Mouse (Mus musculus): ENCODE results near the gene Naif1.

The Naif1 gene

DNA sequence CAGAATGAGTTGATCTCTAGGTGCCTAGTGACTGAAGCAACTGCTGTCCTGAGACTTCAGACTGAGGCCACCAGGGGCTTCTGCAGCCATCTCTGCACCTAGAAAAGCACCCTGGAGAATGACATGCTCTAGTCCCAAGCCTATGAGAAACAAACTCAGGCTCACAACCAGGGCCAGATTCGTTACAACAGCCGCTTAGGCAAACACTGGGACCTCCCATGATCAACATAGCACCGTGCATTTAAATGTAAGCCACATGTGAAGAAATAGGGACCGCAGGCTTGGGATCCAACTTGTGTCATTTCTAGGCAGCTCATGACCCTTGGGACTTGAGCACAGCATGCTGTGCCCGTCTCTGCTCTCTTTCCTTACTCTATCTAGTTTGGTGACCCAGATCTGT is 22.5 kb upstream of the Naif1 start:
- no peak for DNase-seq (ENCODE audit: low read depth, low spot score)

GRCm38 (mm10) chr2:32428262-32428722 is 22.0 kb upstream of the Naif1 start:
- DNase-seq (ENCODE audit: low read depth, low spot score), result no peak

DNA sequence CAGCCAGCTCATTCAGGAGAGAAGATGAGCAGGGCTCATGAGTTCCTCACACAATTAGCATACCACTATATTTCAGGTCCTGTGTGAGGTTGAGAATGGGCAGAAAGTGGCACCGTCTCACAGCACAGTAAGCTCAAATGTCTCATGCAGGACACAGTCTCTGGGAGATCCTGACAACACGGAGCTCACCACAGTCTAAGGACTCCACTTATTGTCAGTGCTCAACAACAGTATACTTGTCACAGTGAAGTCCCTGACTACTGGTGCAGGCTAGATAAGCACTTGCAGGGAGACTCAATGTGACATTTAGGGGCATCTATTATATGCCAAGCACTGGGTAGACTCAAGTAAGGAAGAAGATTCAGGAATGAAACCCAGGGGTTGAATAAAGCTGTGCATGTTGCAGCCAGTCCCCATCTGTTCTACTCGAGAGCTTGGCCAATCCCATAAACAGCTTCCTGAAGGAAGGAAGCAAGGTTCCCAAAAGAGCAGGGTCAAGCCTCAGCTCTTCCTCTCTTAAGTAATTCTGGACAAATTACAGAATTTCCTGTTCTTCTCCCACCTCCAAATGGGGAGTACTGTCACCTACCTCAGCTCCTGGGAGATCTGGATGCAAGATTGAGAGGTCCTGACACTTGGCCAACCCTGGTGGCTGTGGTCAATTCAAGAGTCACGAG is 20.9 kb upstream of the Naif1 start:
- DNase-seq (ENCODE audit: low read depth, low spot score), result no peak

DNA sequence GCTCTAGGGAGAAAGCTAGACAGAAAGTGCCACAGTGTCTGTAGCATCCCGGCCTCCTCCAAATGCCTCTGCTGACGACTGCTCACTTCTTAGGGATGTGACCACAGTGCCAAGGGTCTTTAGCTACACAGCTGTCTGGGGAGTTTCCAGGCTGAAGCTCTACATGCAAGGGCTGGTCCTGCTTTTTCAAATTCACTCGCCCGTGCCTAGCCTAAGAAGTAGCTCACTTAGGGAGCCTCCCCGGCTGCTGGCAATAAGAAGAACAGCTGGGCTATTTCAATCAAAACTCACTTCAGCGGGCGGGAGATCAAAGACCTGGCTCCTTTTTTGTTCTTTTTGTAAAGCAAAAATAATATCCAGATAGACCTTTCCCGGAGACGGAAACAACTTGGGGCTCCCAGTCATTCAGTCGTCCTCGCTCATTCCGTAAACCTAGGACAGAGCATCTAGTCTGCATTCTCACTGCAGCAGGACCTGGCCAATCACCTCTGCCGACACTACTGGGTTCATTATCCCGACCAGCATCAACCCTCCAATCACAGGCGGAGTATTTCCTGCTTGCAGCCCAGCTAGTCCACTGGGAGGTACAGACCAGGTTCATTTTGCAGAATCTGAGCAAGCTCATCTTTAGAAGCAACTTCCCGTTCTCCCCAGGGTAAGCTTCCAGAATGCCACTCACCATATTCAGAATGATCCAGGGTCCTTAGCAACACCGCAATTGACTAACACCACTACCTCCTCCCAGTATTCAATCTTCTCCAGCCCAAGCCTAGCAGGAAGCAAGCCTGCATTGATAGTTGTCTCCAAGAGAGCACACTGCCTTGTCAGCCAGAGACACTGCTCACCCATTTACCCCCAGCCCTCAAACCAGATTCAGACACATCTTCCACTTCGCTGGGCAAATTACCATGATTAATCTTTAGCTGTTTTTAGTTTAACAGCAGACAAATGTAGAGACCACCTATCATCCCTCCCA is 19.3 kb upstream of the Naif1 start:
- DNase-seq (ENCODE audit: low read depth, low spot score), result peak; percentile 75

DNA sequence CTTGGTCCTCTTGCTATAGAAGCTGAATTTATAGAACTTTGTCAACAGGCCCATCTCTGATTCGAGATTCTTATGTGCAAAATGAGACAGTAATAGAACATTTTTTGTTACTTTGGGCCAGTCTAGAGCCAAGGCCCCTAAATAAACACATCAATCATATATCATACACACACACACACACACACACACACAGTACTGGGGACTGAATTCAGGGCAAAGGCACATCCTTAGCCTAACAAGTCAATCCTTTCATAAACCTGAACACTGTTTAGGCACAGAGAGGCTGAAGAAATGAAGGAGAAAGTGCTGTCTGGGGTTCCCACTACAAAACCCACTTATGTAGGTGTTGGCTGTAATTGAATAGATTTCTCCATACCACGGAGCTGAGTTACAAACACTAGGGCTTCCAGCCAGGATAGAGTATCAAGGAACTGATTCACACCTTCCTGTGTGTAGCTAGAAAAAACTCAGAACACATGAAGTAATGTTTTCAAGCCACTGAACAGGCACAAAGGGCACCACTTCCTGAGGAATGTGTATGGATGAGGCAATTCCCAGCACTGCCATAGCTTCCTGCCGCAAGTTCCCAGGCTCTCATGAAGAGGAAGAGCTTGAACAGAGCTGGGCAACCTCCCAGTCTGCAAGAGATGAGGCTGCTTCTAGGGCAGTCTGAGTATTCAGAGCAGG is 13.4 kb upstream of the Naif1 start:
- DNase-seq (ENCODE audit: low read depth, low spot score), result no peak

GRCm38 (mm10) chr2:32437612-32438166 is 12.6 kb upstream of the Naif1 start:
- no peak for DNase-seq (ENCODE audit: low read depth, low spot score)

GRCm38 (mm10) chr2:32438733-32439132 is 11.5 kb upstream of the Naif1 start:
- no peak for DNase-seq (ENCODE audit: low read depth, low spot score)

DNA sequence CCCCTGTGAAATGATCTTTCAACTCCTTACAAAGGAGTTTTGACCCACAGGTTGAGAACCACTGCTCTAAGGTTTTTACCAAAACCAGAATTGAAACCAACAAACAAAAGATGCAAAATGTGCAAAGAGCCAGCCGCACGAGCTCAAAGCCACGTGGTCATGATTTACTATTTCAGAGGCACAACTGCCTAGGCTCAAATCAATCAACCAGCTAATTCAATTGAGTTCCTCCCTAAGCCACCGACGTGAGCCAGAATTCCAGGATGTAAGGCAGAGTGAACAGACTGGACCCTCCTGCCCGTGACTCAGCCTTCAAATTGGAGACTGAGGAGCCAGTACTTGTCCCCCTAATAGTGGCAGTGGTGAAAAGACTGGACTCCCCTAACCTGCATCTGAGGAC is 11.1 kb upstream of the Naif1 start:
- DNase-seq (ENCODE audit: low read depth, low spot score), result no peak

- no peak for DNase-seq (ENCODE audit: low read depth, low spot score)
These were observed 10.1 kb upstream of the Naif1 start for GRCm38 (mm10) chr2:32440164-32440563.

DNA sequence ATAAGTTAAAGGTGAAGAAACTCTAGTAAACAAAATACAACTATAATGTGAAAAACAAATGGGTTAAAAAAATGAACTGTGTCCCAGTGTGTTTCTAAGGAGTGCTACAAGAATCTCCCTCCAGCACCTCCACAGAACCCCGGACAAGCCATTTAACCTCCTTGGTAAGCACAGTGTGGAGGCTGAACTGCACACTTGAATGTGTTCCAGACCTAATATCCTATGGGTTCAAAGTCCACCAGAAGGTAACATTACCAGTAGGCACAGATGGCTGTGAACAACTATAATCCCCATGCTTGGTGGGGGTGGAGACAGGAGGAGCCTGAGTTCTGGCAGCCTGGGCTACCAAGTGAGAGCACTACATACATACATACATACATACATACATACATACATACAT is 9.6 kb upstream of the Naif1 start:
- DNase-seq (ENCODE audit: low read depth, low spot score), result no peak

DNA sequence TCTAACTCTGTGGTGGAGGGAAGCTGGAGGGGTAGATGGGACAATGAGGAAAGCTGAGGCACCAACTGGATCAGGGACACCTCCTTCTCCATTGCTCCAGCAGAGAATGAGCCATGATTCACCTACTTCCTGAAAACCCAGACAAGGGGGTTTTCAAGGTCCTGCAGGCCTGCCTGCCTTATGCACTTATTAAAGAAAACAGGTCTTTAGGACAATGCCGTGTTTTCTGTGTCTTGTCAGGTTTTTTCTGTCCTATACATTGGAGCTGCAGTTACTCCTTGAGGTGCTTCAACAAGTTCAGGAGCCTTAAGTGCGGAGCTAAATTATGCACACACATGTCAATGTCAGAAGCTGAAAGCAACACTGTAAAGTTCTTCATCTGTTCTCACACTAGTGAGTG is 8.7 kb upstream of the Naif1 start:
- DNase-seq (ENCODE audit: low read depth, low spot score), result no peak

DNA sequence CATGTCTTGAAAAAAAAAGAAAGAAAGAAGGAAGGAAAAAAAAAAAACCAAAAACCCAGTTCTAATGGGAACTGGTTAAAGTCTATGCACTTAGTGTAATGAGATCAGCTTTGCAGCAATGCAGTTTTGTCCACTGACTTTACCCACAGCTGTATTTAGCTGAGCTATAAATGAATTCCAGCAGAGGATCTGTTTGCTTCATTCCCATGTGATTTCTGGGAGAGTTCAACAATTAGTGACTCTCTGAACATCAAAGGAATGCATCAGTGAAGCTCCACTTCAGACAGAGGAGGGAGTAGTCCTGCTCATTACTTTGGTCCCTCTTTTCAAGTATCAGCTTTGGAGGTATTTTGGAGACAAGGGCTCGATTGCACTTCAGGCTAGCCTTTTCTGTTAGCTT is 4.7 kb upstream of the Naif1 start:
- no peak for DNase-seq (ENCODE audit: low read depth, low spot score)

- no peak for DNase-seq (ENCODE audit: low read depth, low spot score)
These were observed 2.9 kb upstream of the Naif1 start for GRCm38 (mm10) chr2:32447264-32447936.

DNA sequence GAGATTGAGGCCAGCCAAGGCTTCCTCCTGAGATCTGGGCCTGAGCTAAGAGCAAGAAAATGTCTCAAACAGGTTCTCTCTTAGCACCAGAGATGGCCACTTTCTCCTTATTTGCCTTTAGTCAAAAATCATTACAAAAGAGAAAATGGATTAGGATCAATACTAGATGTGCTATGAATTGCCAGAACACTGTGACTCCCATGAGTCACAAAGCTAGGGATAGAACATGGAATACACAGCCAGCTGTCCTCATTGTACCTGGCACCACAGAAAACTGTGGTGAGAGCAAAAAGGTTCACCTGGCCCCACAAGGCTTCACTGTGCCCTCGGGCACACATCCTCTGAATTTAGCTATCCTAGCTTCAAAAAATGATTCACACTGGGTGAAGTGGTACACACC is 1.8 kb upstream of the Naif1 start:
- DNase-seq (ENCODE audit: low read depth, low spot score), result no peak

GRCm38 (mm10) chr2:32450881-32451844 is 906 bp downstream of the Naif1 start, which contains the start of gene Slc25a25:
Gene Slc25a25, minus strand, starts transcription at chr2:32451445.
- peak; percentile 96 for DNase-seq (ENCODE audit: low read depth, low spot score)

DNA sequence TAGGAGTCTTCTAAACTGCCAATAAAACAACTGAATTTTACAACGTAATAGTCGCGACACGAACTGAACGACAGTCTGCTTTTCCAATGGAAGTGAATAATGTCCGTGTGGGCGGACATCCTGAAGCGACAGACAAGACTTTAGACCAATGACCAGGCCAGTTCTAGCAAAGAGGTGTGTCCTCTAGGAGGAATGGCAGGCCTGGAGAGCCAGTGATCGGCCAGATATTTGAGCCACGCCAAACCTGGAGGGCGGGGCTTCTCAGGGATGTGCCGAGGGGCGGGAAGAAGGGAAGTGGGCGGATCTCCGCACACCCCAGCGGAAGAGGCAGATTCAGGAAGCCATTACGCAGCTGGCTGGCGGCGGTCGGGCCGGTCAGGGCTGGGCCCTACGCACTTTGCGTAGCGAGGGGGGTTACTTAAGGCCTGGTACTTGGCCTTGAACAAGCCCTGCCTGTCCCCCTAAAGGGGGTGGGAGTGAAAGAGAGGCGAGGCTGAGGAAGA is 1.7 kb downstream of the Naif1 start:
- DNase-seq (ENCODE audit: low read depth, low spot score), result peak; percentile 99

DNA sequence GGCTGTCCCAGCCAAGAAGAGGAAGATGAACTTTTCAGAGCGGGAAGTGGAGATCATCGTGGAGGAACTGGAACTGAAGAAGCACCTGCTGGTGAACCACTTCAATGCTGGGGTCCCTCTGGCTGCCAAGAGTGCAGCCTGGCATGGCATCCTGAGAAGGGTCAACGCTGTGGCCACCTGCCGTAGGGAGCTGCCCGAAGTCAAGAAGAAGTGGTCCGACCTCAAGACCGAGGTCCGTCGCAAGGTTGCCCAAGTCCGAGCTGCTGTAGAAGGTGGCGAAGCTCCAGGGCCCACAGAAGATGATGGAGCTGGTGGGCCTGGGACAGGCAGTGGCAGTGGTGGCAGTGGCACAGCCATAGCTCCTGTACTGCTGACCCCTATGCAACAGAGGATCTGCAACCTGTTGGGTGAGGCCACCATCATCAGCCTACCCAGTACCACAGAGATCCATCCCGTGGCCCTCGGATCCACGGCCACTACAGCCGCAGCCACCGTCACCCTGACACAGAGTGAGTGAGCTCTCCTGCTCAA is 2.2 kb downstream of the Naif1 start:
- DNase-seq (ENCODE audit: low read depth, low spot score), result no peak

DNA sequence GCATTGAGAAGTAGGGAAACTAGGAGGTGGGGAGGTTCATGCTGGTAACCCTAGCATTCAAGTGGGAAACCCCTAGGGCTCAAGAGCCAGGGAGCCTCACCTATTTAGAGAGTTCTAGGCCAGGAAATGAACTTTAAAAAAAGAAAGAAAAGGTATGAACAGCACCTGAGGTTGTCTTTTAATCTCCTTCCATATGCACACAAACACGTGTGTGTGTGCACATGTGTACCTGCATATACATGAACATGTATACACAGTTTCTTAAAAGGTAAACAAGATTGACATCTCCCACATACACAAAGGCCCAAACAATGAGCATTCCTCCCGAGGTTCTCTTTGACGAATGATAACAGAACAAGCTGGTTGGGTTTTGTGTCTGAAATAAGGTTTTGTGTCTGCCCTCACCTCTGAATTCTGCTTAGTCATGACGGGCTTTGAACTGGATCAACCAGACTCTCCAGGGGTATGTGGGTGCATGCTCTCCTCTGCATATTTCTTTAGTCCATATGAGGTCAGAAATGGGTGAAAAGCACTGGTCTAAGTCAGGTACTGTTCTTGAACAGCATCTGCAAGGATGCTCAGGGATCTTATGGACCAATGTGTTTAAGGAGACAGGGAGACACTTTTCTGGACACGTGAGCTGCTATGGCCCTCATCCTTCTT is 3.5 kb downstream of the Naif1 start:
- no peak for DNase-seq (ENCODE audit: low read depth, low spot score)

- DNase-seq (ENCODE audit: low read depth, low spot score), result peak; percentile 58
These were observed 4.4 kb downstream of the Naif1 start for GRCm38 (mm10) chr2:32454633-32455032.

All from ES-CJ7 (cell line).